ENCODE assay signal across 14 mouse cellular contexts in genomic region chr17:83695785-83696184, GRCm38 (mm10). TPM values are rescaled to one million over a fixed set of nuclear protein-coding genes. Genes with fewer than 3 reads are reported as not detected.
DNase-seq lines count a peak whose midpoint lies in the region; ATAC-seq and TF ChIP-seq lines count a peak whose summit lies in the region.
"Had no signal": no experiment of that assay in that cellular context is flagged by ENCODE, and none has a peak within 500 bp of the region (broad histone marks: within the 10 kb centered on the region; RNA-seq: fewer than 3 reads in every experiment).

No protein-coding gene starts in this region.

- DNase-seq in A20 (ENCODE audit: low read depth, low spot score): peak; percentile 83
- peak; percentile 67 for DNase-seq in CH12.LX (ENCODE audit: extremely low read depth)
- DNase-seq in spleen, postnatal 36 days (ENCODE audit: low spot score in 2 of 2): peak; percentile 76 to 77
- DNase-seq in urinary bladder, postnatal 25 days (ENCODE audit: low spot score): no peak
- DNase-seq in hindbrain, embryonic 10.5 days (ENCODE audit: low spot score): no peak
- DNase-seq in retina, postnatal 1 day: no peak
- DNase-seq: cerebellum, adult 9-11 months had no signal

- TF ChIP-seq RAD21 in CH12.LX (IDR thresholded peaks at IDR 0.05; ENCODE audit: low read depth, low read length): no peak

- WGBS in hindbrain, embryonic 13.5 days: 73% methylated on average over 2 of the region's 2 CpGs
- 69% methylated on average over 2 of the region's 2 CpGs for WGBS in hindbrain, embryonic 10.5 days

- no peaks in the 10 kb centered on the region for H3K79me2 ChIP-seq in CH12.LX (replicated peaks; ENCODE audit: control insufficient read depth, extremely low read depth, insufficient read depth, poor library complexity, severe bottlenecking)

- peak; percentile 65 for ATAC-seq in inflammation-experienced regulatory T-cells, adult 6 months
- ATAC-seq in hindbrain, embryonic 13.5 days (ENCODE audit: low FRiP score): no peak

- peaks cover 0 to 27% of the 10 kb centered on the region in 2 experiments; a peak in 2 of 4 replicates for H3K4me1 ChIP-seq in CH12.LX (ENCODE audit: control insufficient read depth in 1 of 2, insufficient read depth in 2 of 2)
- H3K4me1 ChIP-seq in hindbrain, embryonic 13.5 days (replicated peaks): no peaks in the 10 kb centered on the region
- 0 out of 2 replicates have a peak, but pooled peaks cover 3% of the 10 kb centered on the region for H3K4me1 ChIP-seq in hindbrain, embryonic 10.5 days (replicated peaks)
- H3K4me1 ChIP-seq: embryonic facial prominence, embryonic 13.5 days; hindbrain, embryonic 12.5 days; limb, embryonic 10.5 days had no signal

- no peak overlapping the region for H3K9ac ChIP-seq in CH12.LX (ENCODE audit: insufficient read depth, low read depth)
- H3K9ac ChIP-seq in hindbrain, embryonic 13.5 days: no peak overlapping the region
- H3K9ac ChIP-seq: embryonic facial prominence, embryonic 13.5 days; hindbrain, embryonic 12.5 days; liver, embryonic 14.5 days had no signal

- TF ChIP-seq EP300 in CH12.LX (IDR thresholded peaks at IDR 0.05; ENCODE audit: low read length): peak; percentile 38

- no peaks in the 10 kb centered on the region for H3K27me3 ChIP-seq in CH12.LX (replicated peaks)
- H3K27me3 ChIP-seq in hindbrain, embryonic 13.5 days: no peaks in the 10 kb centered on the region
- H3K27me3 ChIP-seq in hindbrain, embryonic 10.5 days (ENCODE audit: insufficient read depth, poor library complexity, severe bottlenecking): no peaks in the 10 kb centered on the region
- H3K27me3 ChIP-seq: embryonic facial prominence, embryonic 13.5 days; hindbrain, embryonic 12.5 days had no signal

- H3K9me3 ChIP-seq in CH12.LX (replicated peaks; ENCODE audit: low read length): peaks cover 5% of the 10 kb centered on the region
- no peaks in the 10 kb centered on the region for H3K9me3 ChIP-seq in hindbrain, embryonic 13.5 days
- H3K9me3 ChIP-seq in hindbrain, embryonic 10.5 days: no peaks in the 10 kb centered on the region
- H3K9me3 ChIP-seq: embryonic facial prominence, embryonic 13.5 days; hindbrain, embryonic 12.5 days; limb, embryonic 10.5 days had no signal

- no peaks in the 10 kb centered on the region for H3K36me3 ChIP-seq in CH12.LX (replicated peaks in 1 of 2; ENCODE audit: control insufficient read depth in 1 of 2, insufficient read depth in 1 of 2, low read length in 1 of 2)
- no peaks in the 10 kb centered on the region for H3K36me3 ChIP-seq in hindbrain, embryonic 13.5 days
- H3K36me3 ChIP-seq in hindbrain, embryonic 10.5 days: no peaks in the 10 kb centered on the region
- H3K36me3 ChIP-seq: embryonic facial prominence, embryonic 13.5 days; hindbrain, embryonic 12.5 days; limb, embryonic 10.5 days had no signal

- no peak overlapping the region for H3K4me2 ChIP-seq in CH12.LX (ENCODE audit: insufficient read depth, low read depth, poor library complexity, severe bottlenecking)
- no peak overlapping the region for H3K4me2 ChIP-seq in hindbrain, embryonic 13.5 days
- H3K4me2 ChIP-seq: embryonic facial prominence, embryonic 13.5 days; heart, embryonic 11.5 days; hindbrain, embryonic 12.5 days had no signal

- no peak overlapping the region for H3K4me3 ChIP-seq in CH12.LX (replicated peaks in 1 of 3; ENCODE audit: low read depth in 2 of 3, low read length in 2 of 3, poor library complexity in 1 of 3)
- no peak overlapping the region for H3K4me3 ChIP-seq in hindbrain, embryonic 13.5 days
- no peak overlapping the region for H3K4me3 ChIP-seq in hindbrain, embryonic 10.5 days
- H3K4me3 ChIP-seq: embryonic facial prominence, embryonic 13.5 days; hindbrain, embryonic 12.5 days; limb, embryonic 10.5 days had no signal

- TF ChIP-seq POLR2A in CH12.LX (IDR thresholded peaks at IDR 0.05; ENCODE audit: low read depth, low read length): no peak

- TF ChIP-seq CTCF in CH12.LX (conservative IDR thresholded peaks at IDR 0.05 in 1 of 2, IDR thresholded peaks at IDR 0.05 in 1 of 2; ENCODE audit: low read depth in 2 of 2, low read length in 2 of 2): no peak

- in situ Hi-C loops in CH12.LX (cut with MboI; ENCODE audit: low pct_ligation_motif_present, low pct_unique_long_range_greater_than_20kb, low sequenced_read_pairs): no loop called here

- H3K27ac ChIP-seq in CH12.LX (ENCODE audit: insufficient read depth, low read depth): no peak overlapping the region
- H3K27ac ChIP-seq in hindbrain, embryonic 13.5 days: no peak overlapping the region
- H3K27ac ChIP-seq in hindbrain, embryonic 10.5 days: no peak overlapping the region
- H3K27ac ChIP-seq: embryonic facial prominence, embryonic 13.5 days; hindbrain, embryonic 12.5 days; limb, embryonic 10.5 days; liver, embryonic 14.5 days had no signal

- dilution Hi-C loops in CH12.LX (cut with MboI; ENCODE audit: extremely low pct_ligation_motif_present, extremely low pct_unique_long_range_greater_than_20kb, low sequenced_read_pairs): no loop called here

TF ChIP-seq in CH12.LX, 34 proteins besides CTCF, POLR2A, EP300 and RAD21:
- TF ChIP-seq MXI1 (IDR thresholded peaks at IDR 0.05; ENCODE audit: low read depth, low read length) (no peak), HCFC1 (IDR thresholded peaks at IDR 0.05; ENCODE audit: low read depth, low read length) (no peak), TBP (conservative IDR thresholded peaks at IDR 0.05; ENCODE audit: low read depth, low read length) (no peak), ZKSCAN1 (IDR thresholded peaks at IDR 0.05; ENCODE audit: borderline replicate concordance, low read depth, low read length) (no peak), ETS1 (conservative IDR thresholded peaks at IDR 0.05; ENCODE audit: low read depth, low read length) (no peak), IRF4 (IDR thresholded peaks at IDR 0.05; ENCODE audit: low read depth, low read length) (no peak), NELFE (IDR thresholded peaks at IDR 0.05; ENCODE audit: low read depth, low read length) (no peak), CHD2 (IDR thresholded peaks at IDR 0.05; ENCODE audit: low read length) (no peak), ELF1 (IDR thresholded peaks at IDR 0.05; ENCODE audit: low read depth, low read length) (no peak), SMC3 (IDR thresholded peaks at IDR 0.05; ENCODE audit: low read depth, low read length) (no peak), ZNF384 (IDR thresholded peaks at IDR 0.05; ENCODE audit: low read depth, low read length) (no peak), MAZ (IDR thresholded peaks at IDR 0.05; ENCODE audit: low read depth, low read length) (no peak), BHLHE40 (IDR thresholded peaks at IDR 0.05; ENCODE audit: low read depth, low read length) (no peak), USF2 (conservative IDR thresholded peaks at IDR 0.05; ENCODE audit: low read depth, low read length) (no peak), MAFK (IDR thresholded peaks at IDR 0.05; ENCODE audit: insufficient replicate concordance, low read length) (no peak), PAX5 (IDR thresholded peaks at IDR 0.05; ENCODE audit: low read length) (no peak), MYC (IDR thresholded peaks at IDR 0.05; ENCODE audit: low read depth, low read length) (no peak), UBTF (IDR thresholded peaks at IDR 0.05; ENCODE audit: low read depth, low read length) (no peak)

RNA-seq across cellular contexts. Expression of gene Mta3, which starts 10.2 kb away (rescaled TPM):
- total RNA-seq in CH12.LX (2012; rRNA removed) (24.7 and 31.1 TPM in 2 replicates), CH12.LX (2014; rRNA removed) (39.2 and 42.0 TPM in 2 replicates)
- 61.3 and 67.6 TPM in 2 replicates for polyA plus RNA-seq in CH12.LX (2012; ENCODE audit: insufficient read length, low read depth)
- polyA plus RNA-seq in inflammation-experienced regulatory T-cells, adult 6 months (2017; shearing (Covaris generic)): 10 to 100 TPM; 70.5 to 87.9 (median 74.9) TPM
- polyA plus RNA-seq in hindbrain, embryonic 13.5 days (2015; fragmentation: Nextera tagmentation; extraction: Ambion mirVana): 30.5 and 33.3 TPM in 2 replicates
- 35.7 and 40.3 TPM in 2 replicates for polyA plus RNA-seq in hindbrain, embryonic 10.5 days (2016; fragmentation: Nextera tagmentation; extraction: Ambion mirVana)

Comparison
In these comparisons a context has a peak if more than half of its experiments do, and no peak if none do; other contexts are left out.
1. DNase-seq: peak in A20 (single experiment), CH12.LX (single experiment) and spleen, postnatal 36 days (2 of 2); none in urinary bladder, postnatal 25 days (single experiment), hindbrain, embryonic 10.5 days (single experiment) and retina, postnatal 1 day (single experiment).